Mouse (Mus musculus) olfactory bulb, adult 2 months (tissue): ENCODE measurements around the gene Bace1.

ENCODE experiments used
- CTCF ChIP-seq: fragments of 200-500 bp; IDR thresholded peaks from 2 replicates; pipeline ENCODE4 v1.5.1; 2012; ENCODE audit warnings: low read depth, mild to moderate bottlenecking, low read length, moderate library complexity; ENCODE audit not compliant: insufficient read depth
- POLR2A ChIP-seq: fragments of 200-500 bp; IDR thresholded peaks from 2 replicates; pipeline ENCODE4 v1.6.1; 2012; ENCODE audit warnings: mild to moderate bottlenecking, low read depth, low read length, moderate library complexity; ENCODE audit not compliant: insufficient read depth

- no peak for TF ChIP-seq CTCF
- no peak for TF ChIP-seq POLR2A
Observed at GRCm38 (mm10) chr9:45841458-45841857, 3.1 kb downstream of the Bace1 start.
